Mouse (Mus musculus) spleen, postnatal 10 days (tissue): Measurements from ENCODE around the gene Kcnc3.
A peak's percentile ranks its signal among the peaks of the same experiment; 100 is the strongest.

Experiments used
- DNase-seq, 2 experiments: peaks; one replicate each; pipeline ENCODE4 v3.0.0; 2021 to 2022; ENCODE audit warnings: low spot score in 2 of 2

Kcnc3 gene

GRCm38 (mm10) chr7:44570989-44571388 is 19.5 kb upstream of the Kcnc3 start:
- DNase-seq: no peak

GRCm38 (mm10) chr7:44571811-44572210 is 18.7 kb upstream of the Kcnc3 start:
- no peak for DNase-seq

GRCm38 (mm10) chr7:44572213-44572701 is 18.2 kb upstream of the Kcnc3 start, which contains the start of gene Napsa:
Gene Napsa, plus strand, starts transcription at chr7:44572380.
- peak; percentile 46 to 79 for DNase-seq

GRCm38 (mm10) chr7:44572956-44573484 is 17.4 kb upstream of the Kcnc3 start:
- DNase-seq: no peak

- DNase-seq: no peak
These were observed 14.1 kb upstream of the Kcnc3 start for GRCm38 (mm10) chr7:44576333-44576844.

GRCm38 (mm10) chr7:44581637-44582036 is 8.8 kb upstream of the Kcnc3 start:
- DNase-seq: no peak

- DNase-seq: no peak
These were observed 7.8 kb upstream of the Kcnc3 start for GRCm38 (mm10) chr7:44582709-44583108.

GRCm38 (mm10) chr7:44583146-44583545 is 7.3 kb upstream of the Kcnc3 start:
- DNase-seq: no peak

GRCm38 (mm10) chr7:44584265-44584804 is 6.1 kb upstream of the Kcnc3 start:
- no peak for DNase-seq

GRCm38 (mm10) chr7:44584921-44585320 is 5.5 kb upstream of the Kcnc3 start:
- DNase-seq: no peak

- no peak for DNase-seq
These were observed 4.9 kb upstream of the Kcnc3 start for GRCm38 (mm10) chr7:44585606-44586005.

- DNase-seq: no peak
These were observed 3.9 kb upstream of the Kcnc3 start for GRCm38 (mm10) chr7:44586518-44586917.

- DNase-seq: peak in 1 of 2 experiments; percentile 48
These were observed 3.5 kb upstream of the Kcnc3 start for GRCm38 (mm10) chr7:44586930-44587329.

- DNase-seq: no peak
These were observed 2.8 kb upstream of the Kcnc3 start for GRCm38 (mm10) chr7:44587676-44588075.

GRCm38 (mm10) chr7:44588338-44588737 is 2.1 kb upstream of the Kcnc3 start:
- no peak for DNase-seq

GRCm38 (mm10) chr7:44589149-44589548 is 1.3 kb upstream of the Kcnc3 start:
- peak; percentile 22 to 63 for DNase-seq

GRCm38 (mm10) chr7:44589946-44590345 is 518 bp upstream of the Kcnc3 start:
- DNase-seq: no peak

- DNase-seq: no peak
These were observed 1.1 kb downstream of the Kcnc3 start for GRCm38 (mm10) chr7:44591348-44592116.

- no peak for DNase-seq
These were observed 2.6 kb downstream of the Kcnc3 start for GRCm38 (mm10) chr7:44593051-44593450.

GRCm38 (mm10) chr7:44593775-44594174 is 3.3 kb downstream of the Kcnc3 start:
- DNase-seq: peak; percentile 58 to 80

GRCm38 (mm10) chr7:44594291-44594690 is 3.8 kb downstream of the Kcnc3 start:
- no peak for DNase-seq

- DNase-seq: no peak
These were observed 4.7 kb downstream of the Kcnc3 start for GRCm38 (mm10) chr7:44595131-44595561.

GRCm38 (mm10) chr7:44596051-44596450 is 5.6 kb downstream of the Kcnc3 start:
- no peak for DNase-seq
